Mouse (Mus musculus) urinary bladder, adult 2 months (tissue): ENCODE results near the gene Gm10160. TPM values are rescaled to one million over a fixed set of nuclear protein-coding genes. Genes with fewer than 3 reads are reported as not detected.

Experiments
- DNase-seq: peaks from one replicate; pipeline ENCODE4 v3.0.0; 2022; ENCODE audit warnings: low spot score
- polyA plus RNA-seq: library from polyadenylated mRNA; depleted of rRNA; stranded (reverse); fragments of >200 nt; gene quantifications from 2 replicates; pipeline ENCODE4 v1.2.3, GENCODE M21; 2012; rRNA removed

Gm10160 gene
- not detected in 2 replicates for polyA plus RNA-seq

- no peak for DNase-seq
These were observed at the start of gene Gm10160 for GRCm38 (mm10) chr7:81855694-81856093. Gene Gm10160 (minus strand): TSS chr7:81855794.

- DNase-seq: no peak
These were observed 49.3 kb upstream of the Gm10160 start for GRCm38 (mm10) chr7:81904926-81905325.

- no peak for DNase-seq
These were observed 48.5 kb upstream of the Gm10160 start for GRCm38 (mm10) chr7:81904094-81904493.

GRCm38 (mm10) chr7:81899361-81899760 is 43.8 kb upstream of the Gm10160 start:
- DNase-seq: no peak

GRCm38 (mm10) chr7:81885128-81885527 is 29.5 kb upstream of the Gm10160 start:
- DNase-seq: no peak

- DNase-seq: no peak
These were observed 26.0 kb upstream of the Gm10160 start for GRCm38 (mm10) chr7:81881600-81881999.

- no peak for DNase-seq
These were observed 25.2 kb upstream of the Gm10160 start for GRCm38 (mm10) chr7:81880797-81881196.

- DNase-seq: no peak
These were observed 24.7 kb upstream of the Gm10160 start for GRCm38 (mm10) chr7:81880286-81880685.

- no peak for DNase-seq
These were observed 19.8 kb upstream of the Gm10160 start for GRCm38 (mm10) chr7:81875372-81875771.

- DNase-seq: no peak
These were observed 19.0 kb upstream of the Gm10160 start for GRCm38 (mm10) chr7:81874636-81875035.

GRCm38 (mm10) chr7:81873807-81874206 is 18.2 kb upstream of the Gm10160 start:
- DNase-seq: no peak

- no peak for DNase-seq
These were observed 17.0 kb upstream of the Gm10160 start for GRCm38 (mm10) chr7:81872493-81873013.

- DNase-seq: peak; percentile 46
These were observed 12.6 kb upstream of the Gm10160 start for GRCm38 (mm10) chr7:81868158-81868557.

GRCm38 (mm10) chr7:81867231-81867930 is 11.8 kb upstream of the Gm10160 start:
- DNase-seq: no peak

GRCm38 (mm10) chr7:81865937-81866336 is 10.3 kb upstream of the Gm10160 start:
- DNase-seq: no peak

- no peak for DNase-seq
These were observed 9.0 kb upstream of the Gm10160 start for GRCm38 (mm10) chr7:81864552-81864951.

GRCm38 (mm10) chr7:81862587-81863583 is 7.3 kb upstream of the Gm10160 start:
- DNase-seq: no peak

- DNase-seq: no peak
These were observed 6.3 kb upstream of the Gm10160 start for GRCm38 (mm10) chr7:81861921-81862320.

- no peak for DNase-seq
These were observed 5.9 kb upstream of the Gm10160 start for GRCm38 (mm10) chr7:81861461-81861860.

GRCm38 (mm10) chr7:81860996-81861395 is 5.4 kb upstream of the Gm10160 start:
- DNase-seq: no peak

- DNase-seq: no peak
These were observed 4.5 kb upstream of the Gm10160 start for GRCm38 (mm10) chr7:81860071-81860470.

GRCm38 (mm10) chr7:81858968-81859721 is 3.6 kb upstream of the Gm10160 start, which contains the start of gene Tm6sf1:
Gene Tm6sf1 (plus strand): TSS chr7:81859001.
- no peak for DNase-seq
